Mouse (Mus musculus): Measurements from ENCODE around the gene Gm17334.
"Not testable (repeated sequence)": the region's sequence is repeated elsewhere in the genome, so short reads cannot be mapped to it uniquely, and the experiment has no call there.

Gene Gm17334

GRCm38 (mm10) chr11:53770125-53770791 lies 2.7 kb downstream of the Gm17334 start:
- peak; percentile 64 for DNase-seq

- peak; percentile 84 for DNase-seq
Observed at GRCm38 (mm10) chr11:53769760-53770124, 3.2 kb downstream of the Gm17334 start, which contains the start of gene Irf1. TSS of gene Irf1 (plus strand) at chr11:53770014.

GRCm38 (mm10) chr11:53769185-53769576 lies 3.8 kb downstream of the Gm17334 start:
- DNase-seq = no peak

GRCm38 (mm10) chr11:53768422-53769184 lies 4.4 kb downstream of the Gm17334 start:
- no peak for DNase-seq

GRCm38 (mm10) chr11:53764581-53764980 lies 8.4 kb downstream of the Gm17334 start:
- DNase-seq = no peak

GRCm38 (mm10) chr11:53763496-53764140 lies 9.4 kb downstream of the Gm17334 start:
- peak; percentile 83 for DNase-seq

- peak; percentile 53 for DNase-seq
Observed at GRCm38 (mm10) chr11:53762827-53763495, 10.0 kb downstream of the Gm17334 start.

DNA sequence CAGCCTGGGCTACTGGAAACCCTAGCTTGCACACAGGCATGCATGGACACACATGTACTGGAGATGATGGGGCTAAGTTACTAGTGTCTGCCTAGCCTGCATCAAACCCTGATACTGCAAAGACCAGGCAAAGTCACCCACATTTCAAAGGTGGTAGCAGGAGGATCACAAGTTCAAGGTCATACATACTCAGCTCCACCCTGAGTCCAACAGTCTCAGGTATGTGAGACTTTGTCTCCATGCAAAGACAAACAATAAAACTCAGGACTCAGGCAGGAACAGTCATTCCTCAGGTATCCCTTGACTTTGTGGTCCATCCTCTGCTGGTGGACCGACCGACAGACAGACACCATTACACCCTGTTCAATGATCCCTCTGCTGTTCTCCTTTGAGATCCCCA lies 10.6 kb downstream of the Gm17334 start:
- no peak for DNase-seq

GRCm38 (mm10) chr11:53761822-53762221 lies 11.2 kb downstream of the Gm17334 start:
- DNase-seq = peak; percentile 44

DNA sequence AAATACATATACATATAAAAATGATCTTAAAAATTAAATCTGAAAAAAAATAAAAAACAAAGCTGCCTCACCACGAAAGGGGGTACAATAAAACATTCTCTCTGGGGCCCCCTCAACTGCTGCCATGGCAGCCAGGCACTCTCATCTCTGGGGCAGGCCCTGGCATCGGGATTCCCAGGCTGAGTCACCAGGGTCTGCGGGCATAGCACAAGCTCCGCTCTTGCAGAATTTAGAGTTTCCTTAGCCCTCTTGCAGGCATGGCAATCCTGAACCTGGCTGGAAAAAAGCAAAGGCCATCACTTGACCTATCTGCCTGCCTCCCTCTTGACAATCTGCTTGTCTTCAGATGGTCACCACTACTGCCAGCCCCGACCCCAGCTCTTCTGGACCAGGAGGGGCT lies 11.7 kb downstream of the Gm17334 start:
- no peak for DNase-seq

GRCm38 (mm10) chr11:53759545-53760406 lies 13.2 kb downstream of the Gm17334 start:
- no peak for DNase-seq

- no peak for DNase-seq
Observed at GRCm38 (mm10) chr11:53758791-53759351, 14.1 kb downstream of the Gm17334 start.

- DNase-seq = not testable (repeated sequence)
Observed at GRCm38 (mm10) chr11:53758033-53758432, 15.0 kb downstream of the Gm17334 start.

DNA sequence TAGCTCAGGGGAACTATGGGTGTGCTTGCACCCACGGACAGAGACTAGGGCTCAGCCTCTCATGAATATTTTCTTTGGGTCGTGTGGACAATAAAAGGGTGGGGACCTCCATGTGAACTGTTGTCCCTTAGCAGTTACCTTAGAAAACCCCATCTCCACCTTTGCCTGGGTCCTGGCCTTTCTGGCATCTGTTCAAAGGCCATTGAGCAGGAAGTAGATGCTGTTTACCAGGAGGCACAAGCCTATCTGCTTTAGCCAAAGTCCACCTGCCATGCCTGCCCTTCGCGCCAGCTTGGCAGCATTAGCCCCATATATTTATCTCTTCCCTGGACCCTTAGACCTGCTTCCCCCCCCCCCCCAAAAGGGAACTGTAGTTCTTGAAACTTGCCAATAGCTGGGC lies 15.4 kb downstream of the Gm17334 start:
- DNase-seq = no peak

DNA sequence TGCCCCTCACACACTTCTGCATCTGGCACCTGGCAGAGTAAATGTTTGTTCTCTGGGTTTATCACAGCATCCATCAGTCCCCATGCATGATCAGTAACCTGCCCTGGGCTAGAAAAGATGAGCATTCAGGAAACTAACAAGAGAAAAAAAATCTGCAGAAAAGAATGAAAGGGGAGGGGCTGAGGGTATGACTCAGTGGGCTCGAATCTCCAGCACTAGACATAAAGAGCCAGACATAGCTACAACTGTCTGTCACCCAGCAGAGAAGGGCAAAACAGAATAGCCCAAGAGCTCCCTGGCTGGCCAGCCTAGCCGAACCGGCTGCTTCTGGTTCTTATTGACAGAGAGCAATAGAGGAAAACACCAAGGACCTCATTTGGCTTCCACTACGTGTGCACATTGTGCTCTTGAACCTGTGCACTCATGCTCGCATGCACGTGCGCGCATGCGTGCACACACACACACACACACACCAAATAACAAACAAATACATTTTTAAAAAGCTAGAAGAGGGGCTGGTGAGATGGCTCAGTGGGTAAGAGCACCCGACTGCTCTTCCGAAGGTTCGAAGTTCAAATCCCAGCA lies 17.9 kb downstream of the Gm17334 start:
- DNase-seq = no peak

DNA sequence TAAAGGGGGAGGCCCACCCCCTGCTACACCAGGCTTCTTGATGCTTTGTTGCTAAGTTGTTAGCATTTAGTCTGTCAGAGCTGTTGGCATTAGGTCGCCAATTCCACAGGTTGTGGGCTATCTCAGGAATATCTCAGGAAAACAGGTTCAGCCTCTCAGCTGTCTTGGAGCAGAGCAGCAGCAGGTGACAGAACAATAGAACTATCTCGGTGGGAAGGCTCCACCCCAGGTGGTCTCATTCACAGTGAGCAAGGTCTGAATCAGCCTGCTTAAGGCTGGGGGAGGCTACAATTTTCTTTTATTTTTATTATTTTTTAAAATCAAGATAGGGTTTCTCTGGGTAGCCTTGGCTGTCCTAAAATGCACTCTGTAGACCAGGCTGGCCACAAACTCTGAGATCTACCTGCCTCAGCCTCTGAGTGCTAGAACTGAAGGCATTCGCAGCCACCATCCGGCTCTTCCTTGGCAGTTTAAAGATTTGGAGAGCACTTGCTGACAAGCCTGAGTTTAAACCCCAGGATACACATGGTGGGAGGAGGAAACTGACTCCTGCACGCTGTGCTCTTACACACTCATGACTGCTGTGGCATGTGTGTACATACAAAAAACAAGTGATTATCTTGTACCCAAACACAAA lies 23.2 kb downstream of the Gm17334 start:
- DNase-seq = no peak

DNA sequence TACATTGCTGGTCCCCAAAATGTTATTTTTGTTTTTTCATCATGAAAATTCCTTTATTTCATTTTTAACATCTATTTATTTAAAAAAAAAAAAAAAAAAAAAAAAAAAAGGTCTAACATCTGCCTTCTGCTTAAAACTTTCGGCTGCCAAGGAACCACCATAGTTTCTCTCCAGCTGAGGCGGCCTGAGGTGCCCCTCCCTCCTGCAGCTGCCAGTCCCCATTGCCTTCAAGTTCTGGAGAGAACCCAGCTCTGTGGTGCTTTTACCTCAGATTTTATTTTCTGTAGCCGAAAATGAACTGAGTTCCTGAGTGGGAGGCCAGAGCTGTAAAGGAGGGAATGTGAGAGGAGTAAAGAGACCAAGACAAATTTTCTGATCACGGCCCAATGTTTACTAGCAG lies 23.7 kb downstream of the Gm17334 start:
- DNase-seq = no peak

DNA sequence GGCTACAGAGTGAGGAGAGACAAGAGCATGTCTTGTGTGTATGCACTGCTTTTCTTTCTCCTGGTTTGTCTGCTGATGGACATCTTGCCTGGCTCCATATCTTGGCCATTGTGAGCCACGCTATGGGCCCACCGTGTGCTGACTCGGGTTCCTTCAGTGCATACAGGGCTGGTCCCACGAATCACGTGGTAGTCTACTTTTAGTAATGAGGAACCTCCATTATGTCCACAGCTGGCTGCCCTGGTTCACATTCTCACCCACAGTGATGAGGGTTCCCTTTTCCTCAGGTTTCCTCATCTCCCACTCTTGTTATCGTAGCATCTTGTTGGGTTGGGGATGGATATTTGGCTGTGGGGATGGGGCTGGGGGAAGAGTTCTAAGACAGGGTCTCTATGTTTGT lies 24.4 kb downstream of the Gm17334 start:
- no peak for DNase-seq

GRCm38 (mm10) chr11:53747985-53748384 lies 25.0 kb downstream of the Gm17334 start:
- no peak for DNase-seq

GRCm38 (mm10) chr11:53745260-53745659 lies 27.7 kb downstream of the Gm17334 start:
- DNase-seq = no peak

GRCm38 (mm10) chr11:53742353-53742752 lies 30.6 kb downstream of the Gm17334 start:
- DNase-seq = no peak
